Mouse (Mus musculus): ENCODE results near the gene C5ar2. TPM values are rescaled to one million over a fixed set of nuclear protein-coding genes. Genes with fewer than 3 reads are reported as not detected.

C5ar2 gene
- polyA plus RNA-seq (2015; fragmentation: Nextera tagmentation; extraction: Ambion mirVana), result 0.04 and 0.08 TPM in 2 replicates

DNA sequence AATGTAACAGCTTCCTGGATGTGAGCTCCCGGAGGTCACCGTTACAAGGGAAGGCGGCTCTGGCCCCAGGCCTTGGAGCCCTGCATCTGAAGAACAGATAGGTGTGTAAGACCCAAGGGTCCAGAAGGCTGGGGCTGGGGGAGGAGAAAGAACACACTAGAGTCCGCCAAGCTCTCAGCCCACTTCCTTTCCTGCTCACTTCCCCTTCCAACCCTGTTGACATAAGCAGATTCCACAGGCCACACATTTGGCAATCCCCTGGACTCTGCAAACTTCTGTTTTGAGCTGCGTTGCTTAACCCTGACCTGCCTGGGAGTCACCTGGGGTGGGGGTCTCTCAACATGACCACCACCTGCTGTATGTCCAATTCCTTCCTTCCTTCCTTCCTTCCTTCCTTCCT lies at the start of gene C5ar2:
C5ar2 (minus strand) TSS at position 88 of the 400 bp plus-strand sequence.
- Histone ChIP-seq H3K36me3 (no peaks in the 10 kb centered on the region), H3K4me3 (replicated peaks) (no peak within 1 kb of the TSS), H3K9me3 (replicated peaks) (no peaks in the 10 kb centered on the region), H3K27me3 (no peaks in the 10 kb centered on the region), H3K9ac (no peak within 1 kb of the TSS), H3K27ac (0 out of 2 replicates have a peak within 1 kb of the TSS, but pooled peaks have one; percentile 9), H3K4me2 (no peak within 1 kb of the TSS), H3K4me1 (0 out of 2 replicates have a peak, but pooled peaks cover 7% of the 10 kb centered on the region)
- no peak for ATAC-seq (replicated peaks; ENCODE audit: low FRiP score)
- 36% methylated on average over 5 of the region's 5 CpGs for WGBS

DNA sequence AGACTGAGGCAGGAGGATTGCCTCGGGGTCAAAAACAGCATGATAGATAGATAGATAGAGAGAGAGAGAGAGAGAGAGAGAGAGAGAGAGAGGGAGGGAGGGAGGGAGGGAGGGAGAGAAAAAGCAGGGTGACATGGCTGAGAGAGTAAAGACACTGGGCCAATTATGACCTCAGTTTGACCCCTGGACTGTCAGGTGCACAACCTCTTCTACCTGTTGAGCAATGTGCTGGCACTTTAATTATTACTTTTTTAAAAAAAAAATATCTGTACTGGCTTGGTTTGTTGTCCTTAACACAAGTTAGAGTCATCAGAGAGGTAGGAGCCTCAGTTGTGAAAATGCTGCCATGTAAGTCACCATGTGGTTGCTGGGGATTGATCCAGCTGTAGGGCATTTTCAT lies 43.8 kb upstream of the C5ar2 start:
- 84% methylated on average over 1 of the region's 1 CpGs for WGBS
- Histone ChIP-seq H3K36me3 (peaks cover 18% of the 10 kb centered on the region), H3K9ac (no peak overlapping the region), H3K27ac (no peak overlapping the region), H3K4me3 (replicated peaks) (no peak overlapping the region), H3K4me1 (peaks cover 17% of the 10 kb centered on the region), H3K9me3 (replicated peaks) (no peaks in the 10 kb centered on the region), H3K27me3 (no peaks in the 10 kb centered on the region), H3K4me2 (no peak overlapping the region)
- ATAC-seq (replicated peaks; ENCODE audit: low FRiP score), result no peak

DNA sequence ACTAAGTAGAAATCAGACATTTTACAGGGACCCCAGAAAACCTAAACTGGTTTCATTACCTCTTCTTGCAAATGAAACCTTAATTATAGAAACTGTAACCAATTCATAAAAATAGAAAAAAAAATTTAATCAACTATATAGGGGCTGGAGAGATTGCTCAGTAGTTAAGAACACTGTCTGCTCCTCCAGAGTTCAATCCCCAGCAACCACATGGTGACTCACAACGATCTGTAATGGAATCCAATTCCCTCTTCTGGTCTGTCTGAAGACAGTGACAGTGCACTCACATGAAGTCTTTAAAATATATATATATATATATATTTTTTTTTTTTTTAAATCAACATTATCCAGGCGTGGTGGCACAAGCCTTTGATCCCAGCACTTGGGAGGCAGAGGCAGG lies 43.1 kb upstream of the C5ar2 start:
- peak overlapping the region; percentile 99 for H3K27ac ChIP-seq
- 73% methylated on average over 2 of the region's 2 CpGs for WGBS
- H3K36me3 ChIP-seq, result peaks cover 26% of the 10 kb centered on the region
- H3K9me3 ChIP-seq (replicated peaks), result no peaks in the 10 kb centered on the region
- peak overlapping the region; percentile 71 for H3K4me2 ChIP-seq
- H3K9ac ChIP-seq, result peak overlapping the region; percentile 81
- H3K4me3 ChIP-seq (replicated peaks), result peak overlapping the region; percentile 79
- no peak for ATAC-seq (replicated peaks; ENCODE audit: low FRiP score)
- no peaks in the 10 kb centered on the region for H3K27me3 ChIP-seq
- peaks cover 17% of the 10 kb centered on the region for H3K4me1 ChIP-seq

DNA sequence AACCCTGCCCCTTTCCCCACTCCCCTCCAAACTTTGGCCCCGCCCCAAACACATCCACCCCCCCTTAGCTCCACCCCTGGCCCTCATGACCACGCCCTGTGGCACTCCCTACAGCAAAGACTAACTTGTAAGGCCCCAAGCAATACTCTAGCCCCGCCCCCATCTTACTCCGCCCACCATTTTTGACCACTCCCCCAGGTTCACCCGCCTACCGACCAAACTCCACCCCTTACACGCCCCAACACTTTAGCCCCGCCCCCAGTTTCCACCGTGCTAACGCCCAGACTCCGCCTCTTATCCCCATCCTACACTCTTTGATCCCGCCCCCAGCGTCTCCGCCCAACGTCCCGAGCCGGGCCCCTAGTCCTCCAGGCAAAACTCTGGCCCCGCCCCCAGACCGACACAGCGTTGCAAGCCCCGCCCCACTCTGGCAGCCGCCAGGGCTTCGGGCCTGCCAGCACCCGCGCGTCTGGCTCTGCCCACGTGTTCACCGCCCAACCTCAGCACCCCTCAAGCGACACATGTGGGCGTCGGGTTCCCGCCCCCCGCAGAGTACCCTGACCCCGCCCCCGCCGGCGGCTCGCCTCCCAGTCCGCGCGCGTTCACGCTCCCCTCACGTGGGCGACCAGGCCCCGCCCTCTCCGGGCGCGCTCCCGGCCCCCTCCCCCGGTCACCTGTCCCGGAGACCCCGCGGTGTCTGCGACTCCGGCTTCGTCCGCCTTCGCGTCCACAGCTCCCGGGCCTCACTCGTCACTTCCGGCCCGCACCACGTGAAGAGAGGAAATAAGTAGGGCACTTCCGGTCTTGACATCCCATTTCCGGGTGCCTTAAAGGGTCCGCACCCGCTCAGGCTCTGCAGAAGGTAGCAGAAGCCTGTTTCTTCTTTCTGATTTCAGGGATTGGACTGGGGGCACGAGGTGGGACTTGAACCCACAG lies 42.3 kb upstream of the C5ar2 start, which contains the start of gene Ccdc9:
Ccdc9 (minus strand) TSS at position 770 of the 936 bp plus-strand sequence.
- H3K27me3 ChIP-seq, result no peaks in the 10 kb centered on the region
- no peaks in the 10 kb centered on the region for H3K9me3 ChIP-seq (replicated peaks)
- H3K4me1 ChIP-seq, result peaks cover 17% of the 10 kb centered on the region
- peaks cover 33% of the 10 kb centered on the region for H3K36me3 ChIP-seq
- ATAC-seq (replicated peaks; ENCODE audit: low FRiP score), result peak; percentile 90
- WGBS, result 1% methylated on average over 67 of the region's 70 CpGs
- peak within 1 kb of the TSS; percentile 99 for H3K27ac ChIP-seq
- H3K4me3 ChIP-seq (replicated peaks), result peak within 1 kb of the TSS; percentile 79
- peak within 1 kb of the TSS; percentile 81 for H3K9ac ChIP-seq
- H3K4me2 ChIP-seq, result peak within 1 kb of the TSS; percentile 71

DNA sequence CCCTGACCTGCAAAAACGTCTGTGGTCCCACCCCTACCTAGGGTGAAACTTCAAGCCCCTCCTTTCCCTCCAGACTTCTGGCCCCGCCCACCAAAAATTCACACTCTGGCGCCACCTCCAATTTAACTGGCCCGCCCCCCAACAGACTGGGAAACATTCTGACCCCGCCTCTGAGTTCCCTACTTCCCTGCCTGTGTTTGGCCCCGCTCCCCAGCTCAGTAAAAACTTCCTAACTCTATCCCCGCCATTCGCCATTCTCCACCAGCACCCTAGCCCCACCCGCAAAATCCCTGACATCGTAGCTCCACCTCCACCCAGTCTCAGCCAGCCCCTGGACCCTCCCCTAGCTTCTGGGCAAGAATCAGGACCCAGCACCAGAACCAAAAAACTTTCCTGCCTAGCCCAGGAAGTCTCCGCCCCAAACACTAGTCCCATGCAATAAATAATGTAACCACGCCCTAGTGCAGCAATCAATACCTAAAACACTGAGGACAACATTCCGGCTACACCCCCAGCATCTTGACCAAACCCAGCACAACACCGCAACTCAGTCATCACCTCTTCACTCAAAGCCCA lies 41.6 kb upstream of the C5ar2 start:
- Histone ChIP-seq H3K36me3 (peaks cover 41% of the 10 kb centered on the region), H3K4me1 (peaks cover 17% of the 10 kb centered on the region), H3K9ac (no peak overlapping the region), H3K9me3 (replicated peaks) (no peaks in the 10 kb centered on the region), H3K27me3 (no peaks in the 10 kb centered on the region), H3K4me2 (peak overlapping the region; percentile 71), H3K27ac (peak overlapping the region; percentile 99), H3K4me3 (replicated peaks) (peak overlapping the region; percentile 79)
- ATAC-seq (replicated peaks; ENCODE audit: low FRiP score), result peak; percentile 74
- WGBS, result 1% methylated on average over 14 of the region's 14 CpGs

DNA sequence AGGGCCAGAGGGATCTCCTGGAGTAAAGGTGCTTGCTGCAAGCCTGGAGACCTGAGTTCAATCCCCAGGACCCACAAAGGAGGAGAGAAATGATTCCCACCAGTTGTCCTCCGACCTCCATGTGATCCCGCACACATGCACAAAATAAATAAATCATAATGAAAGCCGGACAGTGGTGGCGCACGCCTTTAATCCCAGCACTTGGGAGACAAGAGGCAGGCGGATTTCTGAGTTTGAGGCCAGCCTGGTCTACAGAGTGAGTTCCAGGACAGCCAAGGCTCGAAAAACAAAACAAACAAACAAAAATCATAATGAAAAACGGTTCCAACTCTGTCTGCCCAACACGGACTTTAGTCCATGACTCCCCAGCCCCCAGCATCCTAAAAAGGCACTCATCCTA lies 41.0 kb upstream of the C5ar2 start:
- H3K4me1 ChIP-seq, result peaks cover 17% of the 10 kb centered on the region
- H3K4me3 ChIP-seq (replicated peaks), result peak overlapping the region; percentile 79
- ATAC-seq (replicated peaks; ENCODE audit: low FRiP score), result no peak
- no peaks in the 10 kb centered on the region for H3K27me3 ChIP-seq
- 65% methylated on average over 9 of the region's 9 CpGs for WGBS
- H3K36me3 ChIP-seq, result peaks cover 47% of the 10 kb centered on the region
- H3K27ac ChIP-seq, result peak overlapping the region; percentile 99
- H3K9me3 ChIP-seq (replicated peaks), result no peaks in the 10 kb centered on the region
- peak overlapping the region; percentile 71 for H3K4me2 ChIP-seq
- no peak overlapping the region for H3K9ac ChIP-seq

DNA sequence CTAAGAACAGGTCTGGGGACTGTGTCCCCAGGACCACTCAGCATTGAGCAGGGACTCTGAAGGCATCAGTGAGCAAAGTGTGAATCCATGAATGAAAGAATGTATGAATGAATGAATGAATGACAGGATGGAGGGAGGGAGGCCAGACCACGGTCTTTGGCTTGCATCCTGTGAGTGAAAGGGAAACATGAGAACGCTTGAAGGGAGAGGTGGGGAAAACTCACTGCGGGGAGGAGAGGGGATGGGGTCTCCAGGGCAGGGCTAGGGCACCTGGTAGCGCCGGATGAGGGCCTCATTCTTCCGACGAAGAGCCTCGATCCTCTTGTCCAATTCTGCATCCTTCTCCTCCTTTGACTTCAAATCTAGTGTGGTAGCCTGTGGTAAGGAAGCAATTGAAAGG lies 40.0 kb upstream of the C5ar2 start:
- ATAC-seq (replicated peaks; ENCODE audit: low FRiP score), result no peak
- peak overlapping the region; percentile 2; the same call in 1 of the 2 replicates for H3K9ac ChIP-seq
- no peak overlapping the region for H3K27ac ChIP-seq
- H3K36me3 ChIP-seq, result peaks cover 54% of the 10 kb centered on the region
- WGBS, result 84% methylated on average over 8 of the region's 8 CpGs
- no peaks in the 10 kb centered on the region for H3K9me3 ChIP-seq (replicated peaks)
- H3K4me1 ChIP-seq, result peaks cover 17% of the 10 kb centered on the region
- H3K4me3 ChIP-seq (replicated peaks), result no peak overlapping the region
- H3K4me2 ChIP-seq, result no peak overlapping the region
- no peaks in the 10 kb centered on the region for H3K27me3 ChIP-seq

DNA sequence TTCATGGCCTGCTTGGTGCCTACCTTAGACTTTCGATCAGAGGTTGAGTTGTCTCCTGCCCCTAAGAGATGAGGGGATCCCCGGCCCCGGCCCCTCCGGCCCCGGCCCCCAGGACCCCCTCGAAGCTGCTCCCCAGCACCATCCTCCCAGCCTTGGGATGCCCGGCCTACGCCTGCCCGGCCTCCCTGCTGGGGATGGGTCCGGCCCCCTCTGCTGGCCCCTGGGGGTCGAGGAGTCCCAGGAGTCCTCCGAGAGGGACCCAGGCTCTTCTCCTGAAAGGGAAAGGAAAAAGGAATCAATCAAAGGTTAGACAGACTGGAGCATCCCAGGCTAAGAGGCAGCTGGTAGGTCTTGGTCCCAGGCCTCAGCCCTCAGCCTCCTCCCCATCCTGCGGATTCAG lies 38.4 kb upstream of the C5ar2 start:
- Histone ChIP-seq H3K27me3 (no peaks in the 10 kb centered on the region), H3K9me3 (replicated peaks) (no peaks in the 10 kb centered on the region), H3K27ac (no peak overlapping the region), H3K4me3 (replicated peaks) (no peak overlapping the region), H3K4me2 (no peak overlapping the region), H3K36me3 (peaks cover 71% of the 10 kb centered on the region), H3K4me1 (peaks cover 17% of the 10 kb centered on the region), H3K9ac (no peak overlapping the region)
- no peak for ATAC-seq (replicated peaks; ENCODE audit: low FRiP score)
- 92% methylated on average over 13 of the region's 13 CpGs for WGBS

DNA sequence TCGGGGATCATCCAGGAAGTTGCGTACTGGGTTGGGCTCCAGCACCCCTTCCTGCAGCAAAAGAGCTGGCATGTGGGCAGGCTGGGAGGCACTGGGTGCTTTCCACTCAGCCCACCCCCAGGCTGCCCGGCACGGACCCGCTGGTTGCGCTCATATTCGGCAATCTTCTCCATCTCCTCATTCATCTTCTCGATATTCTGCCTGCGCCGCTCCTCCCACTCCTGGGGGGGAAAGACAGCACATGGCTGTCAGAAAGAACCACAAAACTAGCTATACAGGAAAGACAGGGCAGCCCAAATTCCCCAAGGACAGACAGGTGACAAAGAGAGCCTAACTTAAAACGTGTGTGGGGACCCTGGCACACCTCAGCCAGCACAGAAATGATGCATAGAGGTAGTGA lies 36.8 kb upstream of the C5ar2 start:
- Histone ChIP-seq H3K27me3 (no peaks in the 10 kb centered on the region), H3K9me3 (replicated peaks) (no peaks in the 10 kb centered on the region), H3K4me3 (replicated peaks) (no peak overlapping the region), H3K9ac (no peak overlapping the region), H3K4me2 (no peak overlapping the region), H3K36me3 (peaks cover 87% of the 10 kb centered on the region), H3K27ac (no peak overlapping the region), H3K4me1 (peaks cover 16% of the 10 kb centered on the region)
- ATAC-seq (replicated peaks; ENCODE audit: low FRiP score), result no peak
- 92% methylated on average over 11 of the region's 11 CpGs for WGBS

DNA sequence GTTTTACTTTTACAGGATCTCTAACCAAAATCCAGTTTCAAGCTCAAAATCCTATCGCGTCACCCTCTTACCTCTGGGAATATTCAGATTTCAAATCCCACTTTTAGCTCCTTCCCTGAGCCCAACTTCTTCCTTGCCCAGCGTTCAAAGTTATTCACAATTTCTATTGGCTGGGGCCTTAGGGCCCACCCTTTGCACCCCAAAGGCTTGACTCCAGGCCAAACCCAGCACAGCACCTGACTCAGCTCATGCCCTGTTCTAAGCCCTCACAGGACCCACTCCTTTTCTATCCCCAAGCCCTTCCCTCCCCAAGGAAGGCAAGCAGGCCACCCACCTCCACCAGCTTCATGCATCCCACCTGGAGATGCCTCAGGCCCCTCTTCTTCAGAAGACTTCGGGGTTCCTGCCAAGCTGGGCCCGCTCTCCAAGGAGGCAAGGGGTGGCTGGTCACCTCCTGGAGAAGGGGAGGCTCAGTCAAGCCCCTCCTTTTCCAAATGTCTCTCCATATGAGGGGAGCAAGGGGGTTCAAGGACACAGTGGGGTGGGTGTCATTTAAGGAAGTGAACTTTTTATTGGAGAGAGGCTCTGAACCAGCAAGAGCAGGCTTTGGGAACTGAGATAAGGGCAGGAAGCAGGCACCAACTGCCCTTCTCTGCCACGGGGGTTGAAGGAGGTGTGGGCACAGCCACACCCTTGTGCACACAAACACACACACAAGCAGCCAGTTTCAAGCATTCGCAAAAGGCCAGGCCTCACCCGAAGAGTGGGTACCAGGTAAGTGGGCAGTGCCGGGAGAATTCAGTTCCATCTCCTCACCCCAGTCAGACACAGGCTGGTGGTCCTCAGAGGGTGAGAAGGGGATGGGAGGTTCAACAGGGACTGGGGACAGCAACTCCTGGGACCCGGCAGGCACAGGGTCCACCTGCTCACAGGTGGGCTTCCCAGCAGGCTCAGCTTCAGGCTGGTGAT lies 31.3 kb upstream of the C5ar2 start:
- WGBS, result 86% methylated on average over 10 of the region's 10 CpGs
- H3K4me2 ChIP-seq, result no peak overlapping the region

DNA sequence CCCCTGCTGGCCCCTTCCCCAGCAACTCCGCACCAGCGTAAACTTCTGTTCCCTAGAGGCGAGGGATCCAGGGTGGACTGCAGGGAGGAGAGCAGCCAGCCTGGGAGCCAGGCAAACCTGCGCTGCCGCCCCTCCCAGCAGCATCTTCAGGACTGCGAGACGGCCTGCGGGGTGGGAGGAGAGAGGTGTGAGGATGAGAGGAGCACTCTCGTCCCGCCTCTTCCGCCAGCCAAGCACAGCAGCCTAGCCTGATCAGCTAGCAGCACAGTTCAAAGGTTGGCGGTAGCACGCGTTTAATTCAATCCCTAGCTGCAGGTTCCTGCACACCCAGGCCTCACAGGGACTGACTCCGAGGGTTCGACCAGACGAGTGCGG lies 29.8 kb upstream of the C5ar2 start:
- H3K9ac ChIP-seq, result peak overlapping the region; percentile 55
- H3K4me3 ChIP-seq (replicated peaks), result peak overlapping the region; percentile 81
- H3K27ac ChIP-seq, result peak overlapping the region; percentile 97
- peaks cover 40% of the 10 kb centered on the region for H3K36me3 ChIP-seq
- H3K4me1 ChIP-seq, result peaks cover 38% of the 10 kb centered on the region
- peak overlapping the region; percentile 93 for H3K4me2 ChIP-seq
- H3K9me3 ChIP-seq (replicated peaks), result no peaks in the 10 kb centered on the region
- peak; percentile 84 for ATAC-seq (replicated peaks; ENCODE audit: low FRiP score)
- under 1% methylated on average over 18 of the region's 18 CpGs for WGBS
- H3K27me3 ChIP-seq, result no peaks in the 10 kb centered on the region

More for the DNA sequence above, 31.3 kb upstream of the C5ar2 start:
- ATAC-seq (replicated peaks; ENCODE audit: low FRiP score), result no peak
- Histone ChIP-seq H3K27ac (no peak overlapping the region), H3K27me3 (no peaks in the 10 kb centered on the region), H3K9ac (no peak overlapping the region), H3K4me3 (replicated peaks) (no peak overlapping the region), H3K9me3 (replicated peaks) (no peaks in the 10 kb centered on the region), H3K36me3 (peaks cover 52% of the 10 kb centered on the region), H3K4me1 (peaks cover 38% of the 10 kb centered on the region)
